In the genomic region with DNA sequence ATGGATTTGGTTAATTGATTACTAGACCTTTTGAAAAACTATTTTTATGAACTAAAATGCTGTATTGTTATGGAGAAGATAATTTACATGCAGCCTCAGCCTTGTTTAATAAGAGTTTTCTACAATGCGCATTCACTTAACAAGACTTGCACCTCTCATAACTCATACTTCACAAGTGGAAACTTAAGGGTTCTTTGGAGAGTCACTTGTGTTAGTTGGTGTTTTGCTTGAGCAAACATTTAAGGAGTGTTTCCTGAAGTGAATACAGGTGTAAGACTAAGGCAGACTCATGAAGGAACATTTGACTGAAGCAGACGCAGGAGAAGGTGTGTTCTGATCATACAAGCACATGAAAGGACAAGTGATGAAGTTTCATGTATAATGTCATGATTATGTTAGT, we compare ENCODE assay signal across 21 mouse cellular contexts.
DNase-seq lines count a peak whose midpoint lies in the region; ATAC-seq and TF ChIP-seq lines count a peak whose summit lies in the region.
"Had no signal": no experiment of that assay in that cellular context is flagged by ENCODE, and none has a peak within 500 bp of the region (broad histone marks: within the 10 kb centered on the region; RNA-seq: fewer than 3 reads in every experiment).

No protein-coding gene starts in this region.

- 65% methylated on average over 2 of the region's 2 CpGs for WGBS in lung, embryonic 16.5 days
- 74% methylated on average over 2 of the region's 2 CpGs for WGBS in lung, adult 2 months

- H3K9ac ChIP-seq in lung, embryonic 16.5 days (ENCODE audit: low read length), result no peak overlapping the region
- H3K9ac ChIP-seq: embryonic facial prominence, embryonic 13.5 days; embryonic facial prominence, embryonic 15.5 days; forebrain, embryonic 12.5 days had no signal

- DNase-seq in lung, adult 2 months, result no peak
- peak; percentile 2 for DNase-seq in lung, postnatal 25 days (ENCODE audit: low spot score)
- DNase-seq in lung, postnatal 14 days, result no peak
- DNase-seq: adrenal gland, adult 2 months; adrenal gland, postnatal 10 days; adrenal gland, postnatal 25 days; cerebellum, adult 11 months; cerebellum, adult 18-20 months; cerebellum, adult 8-10 months; cerebellum, adult 9-11 months; cerebellum, postnatal 14 days; cerebellum, postnatal 36 days; embryo, embryonic 11 days had no signal

- ATAC-seq in lung, embryonic 16.5 days (ENCODE audit: low read depth), result peak; percentile 66
- ATAC-seq: forebrain, embryonic 14.5 days; forebrain, embryonic 16.5 days had no signal

- no peak overlapping the region for H3K4me3 ChIP-seq in lung, embryonic 16.5 days (ENCODE audit: low read length)
- no peak overlapping the region for H3K4me3 ChIP-seq in lung, adult 2 months (replicated peaks; ENCODE audit: extremely low read depth, low read depth, low read length)
- H3K4me3 ChIP-seq: embryonic facial prominence, embryonic 13.5 days; embryonic facial prominence, embryonic 15.5 days; erythroblast, embryonic 14.5 days; forebrain, embryonic 10.5 days; forebrain, embryonic 12.5 days had no signal

- H3K36me3 ChIP-seq in lung, embryonic 16.5 days (ENCODE audit: control insufficient read depth, insufficient read depth, low read length), result no peaks in the 10 kb centered on the region
- H3K36me3 ChIP-seq: embryonic facial prominence, embryonic 13.5 days; embryonic facial prominence, embryonic 15.5 days; forebrain, embryonic 10.5 days; forebrain, embryonic 12.5 days had no signal

- H3K27ac ChIP-seq in lung, embryonic 16.5 days (ENCODE audit: low read length), result no peak overlapping the region
- H3K27ac ChIP-seq: embryonic facial prominence, embryonic 13.5 days; embryonic facial prominence, embryonic 15.5 days; forebrain, embryonic 10.5 days; forebrain, embryonic 12.5 days had no signal

- no peaks in the 10 kb centered on the region for H3K27me3 ChIP-seq in lung, embryonic 16.5 days (ENCODE audit: control insufficient read depth, insufficient read depth, low read depth, low read length)
- H3K27me3 ChIP-seq: embryonic facial prominence, embryonic 13.5 days; embryonic facial prominence, embryonic 15.5 days; forebrain, embryonic 12.5 days had no signal

- no peaks in the 10 kb centered on the region for H3K4me1 ChIP-seq in lung, embryonic 16.5 days (replicated peaks; ENCODE audit: control insufficient read depth, insufficient read depth, low read length)
- no peaks in the 10 kb centered on the region for H3K4me1 ChIP-seq in lung, adult 2 months (ENCODE audit: control insufficient read depth, insufficient read depth, low read length)
- H3K4me1 ChIP-seq: embryonic facial prominence, embryonic 13.5 days; embryonic facial prominence, embryonic 15.5 days; forebrain, embryonic 10.5 days; forebrain, embryonic 12.5 days had no signal

- TF ChIP-seq CTCF in lung, adult 2 months (IDR thresholded peaks at IDR 0.05; ENCODE audit: insufficient read depth, low read length), result no peak

- TF ChIP-seq POLR2A in lung, adult 2 months (IDR thresholded peaks at IDR 0.05; ENCODE audit: borderline replicate concordance, extremely low read depth, low read depth, low read length), result no peak

- no peaks in the 10 kb centered on the region for H3K9me3 ChIP-seq in lung, embryonic 16.5 days (ENCODE audit: control insufficient read depth, low read length)
- H3K9me3 ChIP-seq: embryonic facial prominence, embryonic 13.5 days; embryonic facial prominence, embryonic 15.5 days; forebrain, embryonic 10.5 days; forebrain, embryonic 12.5 days had no signal

- no peak overlapping the region for H3K4me2 ChIP-seq in lung, embryonic 16.5 days (ENCODE audit: low read depth, low read length)
- H3K4me2 ChIP-seq: embryonic facial prominence, embryonic 13.5 days; embryonic facial prominence, embryonic 15.5 days; forebrain, embryonic 12.5 days had no signal
